Mouse (Mus musculus): ENCODE data around the gene Irs3. TPM values are rescaled to one million over a fixed set of nuclear protein-coding genes. Genes with fewer than 3 reads are reported as not detected.

The Irs3 gene
- polyA plus RNA-seq, 2 experiments, result 0.15 to 0.30 TPM

DNA sequence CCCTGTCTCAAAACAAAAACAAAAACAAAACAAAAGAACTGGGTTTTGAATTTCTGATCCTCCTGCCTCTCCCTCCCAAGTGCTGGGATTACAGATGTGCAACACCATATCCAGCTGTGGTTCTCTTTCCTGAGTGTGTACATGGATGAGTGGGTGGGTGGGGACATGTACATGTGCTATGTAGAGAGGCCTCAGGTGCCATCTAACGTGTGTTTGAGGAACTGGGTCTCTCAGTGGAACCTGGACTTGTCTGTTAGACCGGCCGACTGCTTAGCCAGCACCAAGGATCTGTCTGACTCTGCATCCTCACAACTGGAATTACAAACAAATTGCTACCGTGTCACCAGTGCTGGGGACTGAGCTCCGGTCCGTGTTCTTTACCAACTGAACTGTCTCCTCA is 47.9 kb downstream of the Irs3 start:
- ATAC-seq (ENCODE audit: low FRiP score, low read depth), result no peak
- Histone ChIP-seq H3K4me2 (replicated peaks; ENCODE audit: low read depth, low read length, severe bottlenecking) (no peak overlapping the region), H3K27me3 (ENCODE audit: control insufficient read depth, insufficient read depth, low read length) (no peaks in the 10 kb centered on the region), H3K27ac (replicated peaks; ENCODE audit: low read depth, low read length) (no peak overlapping the region), H3K9ac (ENCODE audit: low read depth, low read length, severe bottlenecking) (no peak overlapping the region), H3K4me1 (ENCODE audit: control insufficient read depth, insufficient read depth, low read length) (peaks cover 15% of the 10 kb centered on the region), H3K36me3 (ENCODE audit: control insufficient read depth, insufficient read depth, low read length) (0 out of 2 replicates have a peak, but pooled peaks cover 9% of the 10 kb centered on the region), H3K9me3 (ENCODE audit: control insufficient read depth, low read length) (no peaks in the 10 kb centered on the region), H3K4me3 (replicated peaks; ENCODE audit: low read length) (no peak overlapping the region)
- no peak for DNase-seq (ENCODE audit: low spot score)
- no peak for TF ChIP-seq POLR2A (IDR thresholded peaks at IDR 0.05; ENCODE audit: borderline replicate concordance, extremely low read depth, insufficient read depth, insufficient read length)
- 95% methylated on average over 6 of the region's 6 CpGs for WGBS

DNA sequence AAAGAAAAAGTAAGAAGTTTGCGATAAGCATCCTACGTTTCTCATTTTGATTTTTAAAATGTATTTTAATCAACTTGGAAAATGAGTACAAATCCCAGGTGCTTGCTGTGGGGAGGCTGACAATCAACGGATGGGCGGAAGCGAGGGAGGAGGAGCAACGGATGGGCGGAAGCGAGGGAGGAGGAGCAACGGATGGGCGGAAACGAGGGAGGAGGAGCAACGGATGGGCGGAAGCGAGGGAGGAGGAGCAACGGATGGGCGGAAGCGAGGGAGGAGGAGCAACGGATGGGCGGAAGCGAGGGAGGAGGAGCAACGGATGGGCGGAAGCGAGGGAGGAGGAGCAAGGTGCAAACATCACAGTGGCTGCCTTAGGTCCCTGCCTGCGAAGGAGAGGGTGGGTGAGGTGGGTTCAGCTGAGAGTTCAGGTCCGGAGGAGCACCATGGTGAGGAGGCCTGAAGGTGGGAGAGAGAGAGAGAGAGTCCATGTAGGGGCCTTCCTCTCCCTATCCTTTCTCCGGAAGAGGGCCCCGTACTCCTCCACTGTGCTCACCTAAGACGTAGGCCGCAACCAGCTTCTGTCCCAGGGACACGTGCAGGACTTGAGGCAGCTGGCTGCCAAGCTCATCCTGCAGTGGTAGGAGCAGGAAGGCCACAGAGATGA is 48.8 kb downstream of the Irs3 start:
- no peak for ATAC-seq (ENCODE audit: low FRiP score, low read depth)
- no peak for TF ChIP-seq POLR2A (IDR thresholded peaks at IDR 0.05; ENCODE audit: borderline replicate concordance, extremely low read depth, insufficient read depth, insufficient read length)
- H3K4me3 ChIP-seq (replicated peaks; ENCODE audit: low read length), result 0 out of 2 replicates have a peak overlapping the region, but pooled peaks have one; percentile 7

DNA sequence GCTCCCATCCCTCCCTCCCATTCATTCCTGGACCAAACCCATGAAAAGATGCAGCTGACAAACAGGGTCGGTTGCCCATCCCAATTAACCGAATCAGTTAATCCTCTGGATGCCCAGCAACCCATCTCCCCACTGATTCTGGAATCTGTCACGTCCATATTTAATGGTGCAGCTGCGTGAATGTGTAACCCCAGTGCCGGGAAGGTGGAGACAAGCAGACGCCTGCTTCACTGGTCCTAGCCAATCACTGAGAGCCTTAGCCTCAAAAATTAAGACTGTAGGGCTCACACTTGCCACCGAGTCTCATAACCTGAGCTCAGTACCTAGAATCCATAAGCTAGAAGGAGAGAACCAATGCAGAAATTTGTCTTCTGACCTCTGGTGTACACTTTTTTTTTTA is 49.6 kb downstream of the Irs3 start:
- Histone ChIP-seq H3K27ac (replicated peaks; ENCODE audit: low read depth, low read length) (no peak overlapping the region), H3K4me3 (replicated peaks; ENCODE audit: low read length) (no peak overlapping the region), H3K36me3 (ENCODE audit: control insufficient read depth, insufficient read depth, low read length) (0 out of 2 replicates have a peak, but pooled peaks cover 9% of the 10 kb centered on the region), H3K4me1 (ENCODE audit: control insufficient read depth, insufficient read depth, low read length) (peaks cover 11% of the 10 kb centered on the region; the same call in 1 of the 2 replicates), H3K4me2 (replicated peaks; ENCODE audit: low read depth, low read length, severe bottlenecking) (no peak overlapping the region), H3K27me3 (ENCODE audit: control insufficient read depth, insufficient read depth, low read length) (no peaks in the 10 kb centered on the region), H3K9me3 (ENCODE audit: control insufficient read depth, low read length) (no peaks in the 10 kb centered on the region), H3K9ac (ENCODE audit: low read depth, low read length, severe bottlenecking) (no peak overlapping the region)
- 77% methylated on average over 7 of the region's 7 CpGs for WGBS
- DNase-seq (ENCODE audit: low spot score) (no peak), ATAC-seq (ENCODE audit: low FRiP score, low read depth) (no peak)
- TF ChIP-seq POLR2A (IDR thresholded peaks at IDR 0.05; ENCODE audit: borderline replicate concordance, extremely low read depth, insufficient read depth, insufficient read length), result no peak

More for the DNA sequence above, 48.8 kb downstream of the Irs3 start:
- H3K27ac ChIP-seq (replicated peaks; ENCODE audit: low read depth, low read length), result no peak overlapping the region
- WGBS, result 40% methylated on average over 26 of the region's 30 CpGs
- H3K9me3 ChIP-seq (ENCODE audit: control insufficient read depth, low read length), result no peaks in the 10 kb centered on the region
- H3K27me3 ChIP-seq (ENCODE audit: control insufficient read depth, insufficient read depth, low read length), result no peaks in the 10 kb centered on the region
- no peak for DNase-seq (ENCODE audit: low spot score)
- peaks cover 11% of the 10 kb centered on the region; the same call in 1 of the 2 replicates for H3K4me1 ChIP-seq (ENCODE audit: control insufficient read depth, insufficient read depth, low read length)
- 0 out of 2 replicates have a peak, but pooled peaks cover 9% of the 10 kb centered on the region for H3K36me3 ChIP-seq (ENCODE audit: control insufficient read depth, insufficient read depth, low read length)
- H3K9ac ChIP-seq (ENCODE audit: low read depth, low read length, severe bottlenecking), result no peak overlapping the region
- H3K4me2 ChIP-seq (replicated peaks; ENCODE audit: low read depth, low read length, severe bottlenecking), result no peak overlapping the region

Other genes starting within 250 kb of the Irs3 start
- 0.35 and 0.37 TPM in 2 replicates for gene Zan, start 168.7 kb downstream of the Irs3 start, polyA plus RNA-seq (2012; rRNA removed)
- gene Zan, start 168.7 kb downstream of the Irs3 start, polyA plus RNA-seq (2014; fragmentation: Nextera tagmentation; extraction: Ambion mirVana), result 0.11 TPM in 1 of 2 replicates, not detected in the other
- gene Pop7, start 143.2 kb downstream of the Irs3 start, polyA plus RNA-seq (2012; rRNA removed), result 40.6 and 50.4 TPM in 2 replicates
- gene Pop7, start 143.2 kb downstream of the Irs3 start, polyA plus RNA-seq (2014; fragmentation: Nextera tagmentation; extraction: Ambion mirVana), result 52.1 and 54.2 TPM in 2 replicates
- 45.1 and 51.5 TPM in 2 replicates for gene Gigyf1, start 127.2 kb downstream of the Irs3 start, polyA plus RNA-seq (2012; rRNA removed)
- 11.8 and 13.3 TPM in 2 replicates for gene Gigyf1, start 127.2 kb downstream of the Irs3 start, polyA plus RNA-seq (2014; fragmentation: Nextera tagmentation; extraction: Ambion mirVana)
- 0.12 and 0.19 TPM in 2 replicates for gene Epo, start 112.5 kb downstream of the Irs3 start, polyA plus RNA-seq (2012; rRNA removed)
- 0.83 TPM in 1 of 2 replicates, not detected in the other for gene Epo, start 112.5 kb downstream of the Irs3 start, polyA plus RNA-seq (2014; fragmentation: Nextera tagmentation; extraction: Ambion mirVana)
- gene Gnb2, start 112.2 kb downstream of the Irs3 start, polyA plus RNA-seq (2012; rRNA removed), result 770 and 1,100 TPM in 2 replicates
- gene Gnb2, start 112.2 kb downstream of the Irs3 start, polyA plus RNA-seq (2014; fragmentation: Nextera tagmentation; extraction: Ambion mirVana), result 460 and 474 TPM in 2 replicates
- gene Actl6b, start 92.2 kb downstream of the Irs3 start, polyA plus RNA-seq (2012; rRNA removed), result 0.92 and 1.1 TPM in 2 replicates
- gene Actl6b, start 92.2 kb downstream of the Irs3 start, polyA plus RNA-seq (2014; fragmentation: Nextera tagmentation; extraction: Ambion mirVana), result 0.21 and 0.39 TPM in 2 replicates
- gene Tfr2, start 75.9 kb downstream of the Irs3 start, polyA plus RNA-seq (2012; rRNA removed), result 1.6 and 2.1 TPM in 2 replicates
- gene Tfr2, start 75.9 kb downstream of the Irs3 start, polyA plus RNA-seq (2014; fragmentation: Nextera tagmentation; extraction: Ambion mirVana), result 0.79 and 1.3 TPM in 2 replicates
- 68.2 and 103 TPM in 2 replicates for gene Mospd3, start 44.7 kb downstream of the Irs3 start, polyA plus RNA-seq (2012; rRNA removed)
- gene Mospd3, start 44.7 kb downstream of the Irs3 start, polyA plus RNA-seq (2014; fragmentation: Nextera tagmentation; extraction: Ambion mirVana), result 49.4 and 52.5 TPM in 2 replicates
- gene Pcolce, start 31.9 kb downstream of the Irs3 start, polyA plus RNA-seq (2012; rRNA removed), result 267 and 329 TPM in 2 replicates
- gene Pcolce, start 31.9 kb downstream of the Irs3 start, polyA plus RNA-seq (2014; fragmentation: Nextera tagmentation; extraction: Ambion mirVana), result 223 and 227 TPM in 2 replicates
- gene Fbxo24, start 16.7 kb downstream of the Irs3 start, polyA plus RNA-seq (2012; rRNA removed), result 0.24 and 0.28 TPM in 2 replicates
- gene Fbxo24, start 16.7 kb downstream of the Irs3 start, polyA plus RNA-seq (2014; fragmentation: Nextera tagmentation; extraction: Ambion mirVana), result 0.12 and 0.15 TPM in 2 replicates
- gene Lrch4, start 16.6 kb downstream of the Irs3 start, polyA plus RNA-seq (2012; rRNA removed), result 25.0 and 33.5 TPM in 2 replicates
- 36.7 and 37.1 TPM in 2 replicates for gene Lrch4, start 16.6 kb downstream of the Irs3 start, polyA plus RNA-seq (2014; fragmentation: Nextera tagmentation; extraction: Ambion mirVana)
- 16.7 and 16.8 TPM in 2 replicates for gene Gm20605, start 16.5 kb downstream of the Irs3 start, polyA plus RNA-seq (2012; rRNA removed)
- gene Gm20605, start 16.5 kb downstream of the Irs3 start, polyA plus RNA-seq (2014; fragmentation: Nextera tagmentation; extraction: Ambion mirVana), result 7.4 and 10.4 TPM in 2 replicates
- gene Sap25, start 4.4 kb downstream of the Irs3 start, polyA plus RNA-seq (2012; rRNA removed), result 37.1 and 41.7 TPM in 2 replicates
- gene Sap25, start 4.4 kb downstream of the Irs3 start, polyA plus RNA-seq (2014; fragmentation: Nextera tagmentation; extraction: Ambion mirVana), result 5.2 and 6.7 TPM in 2 replicates
- gene Agfg2, start 39.0 kb upstream of the Irs3 start, polyA plus RNA-seq (2012; rRNA removed), result 16.3 and 22.6 TPM in 2 replicates
- 10.6 and 13.4 TPM in 2 replicates for gene Agfg2, start 39.0 kb upstream of the Irs3 start, polyA plus RNA-seq (2014; fragmentation: Nextera tagmentation; extraction: Ambion mirVana)
- 19.7 and 25.0 TPM in 2 replicates for gene Nyap1, start 95.9 kb upstream of the Irs3 start, polyA plus RNA-seq (2012; rRNA removed)
- 1.2 and 1.4 TPM in 2 replicates for gene Nyap1, start 95.9 kb upstream of the Irs3 start, polyA plus RNA-seq (2014; fragmentation: Nextera tagmentation; extraction: Ambion mirVana)
- 89.1 and 111 TPM in 2 replicates for gene Tsc22d4, start 100.0 kb upstream of the Irs3 start, polyA plus RNA-seq (2012; rRNA removed)
- 151 and 164 TPM in 2 replicates for gene Tsc22d4, start 100.0 kb upstream of the Irs3 start, polyA plus RNA-seq (2014; fragmentation: Nextera tagmentation; extraction: Ambion mirVana)
- 45.2 and 46.8 TPM in 2 replicates for gene Ppp1r35, start 133.1 kb upstream of the Irs3 start, polyA plus RNA-seq (2012; rRNA removed)
- gene Ppp1r35, start 133.1 kb upstream of the Irs3 start, polyA plus RNA-seq (2014; fragmentation: Nextera tagmentation; extraction: Ambion mirVana), result 37.6 and 44.9 TPM in 2 replicates
- gene Mepce, start 141.9 kb upstream of the Irs3 start, polyA plus RNA-seq (2012; rRNA removed), result 42.0 and 42.3 TPM in 2 replicates
- 13.9 and 16.7 TPM in 2 replicates for gene Mepce, start 141.9 kb upstream of the Irs3 start, polyA plus RNA-seq (2014; fragmentation: Nextera tagmentation; extraction: Ambion mirVana)
- gene Zcwpw1, start 142.1 kb upstream of the Irs3 start, polyA plus RNA-seq (2012; rRNA removed), result 19.4 and 30.1 TPM in 2 replicates
- gene Zcwpw1, start 142.1 kb upstream of the Irs3 start, polyA plus RNA-seq (2014; fragmentation: Nextera tagmentation; extraction: Ambion mirVana), result 17.3 and 18.5 TPM in 2 replicates
- gene Pilra, start 190.6 kb upstream of the Irs3 start, polyA plus RNA-seq (2012; rRNA removed), result 0.54 and 0.77 TPM in 2 replicates
- gene Pilra, start 190.6 kb upstream of the Irs3 start, polyA plus RNA-seq (2014; fragmentation: Nextera tagmentation; extraction: Ambion mirVana), result 0.90 and 1.3 TPM in 2 replicates
- 0.08 and 0.20 TPM in 2 replicates for gene Pilrb1, start 212.4 kb upstream of the Irs3 start, polyA plus RNA-seq (2012; rRNA removed)
- 0.57 and 0.83 TPM in 2 replicates for gene Pilrb1, start 212.4 kb upstream of the Irs3 start, polyA plus RNA-seq (2014; fragmentation: Nextera tagmentation; extraction: Ambion mirVana)
- 0.13 and 0.41 TPM in 2 replicates for gene Pilrb2, start 226.1 kb upstream of the Irs3 start, polyA plus RNA-seq (2012; rRNA removed)
- 0.40 TPM in 1 of 2 replicates, not detected in the other for gene Pilrb2, start 226.1 kb upstream of the Irs3 start, polyA plus RNA-seq (2014; fragmentation: Nextera tagmentation; extraction: Ambion mirVana)

Measured in limb, embryonic 14.5 days (tissue).